Mouse (Mus musculus) heart, postnatal 10 days (tissue): ENCODE measurements at regions not wholly inside any gene's neighbourhood (a gene's known extent, or its start where the extent isn't known, plus 50 kb on each side); places are given as distances from the start of the nearest gene placed in this dataset.
A peak's percentile ranks its signal among the peaks of the same experiment; 100 is the strongest.

Experiments
- DNase-seq, 2 experiments: peaks; one replicate each; pipeline ENCODE4 v3.0.0; 2021
- intact Hi-C: fragments of 180-260 bp; cut with DNase I; formaldehyde crosslinking; loops from one replicate; pipeline ENCODE4 v1.15.1; 2025

GRCm38 (mm10) chr2:83224018-83224417 lies 280.6 kb downstream of the Fsip2 start:
- intact Hi-C loops, result no loop called here
- no peak for DNase-seq

GRCm38 (mm10) chr2:83226198-83226597 lies 282.8 kb downstream of the Fsip2 start:
- DNase-seq, result no peak
- intact Hi-C loops, result no loop called here

GRCm38 (mm10) chr2:83251173-83252101 lies 308.0 kb downstream of the Fsip2 start:
- DNase-seq, result no peak
- intact Hi-C loops, result no loop called here

- intact Hi-C loops, result no loop called here
- DNase-seq, result no peak
These were observed 313.4 kb downstream of the Fsip2 start for GRCm38 (mm10) chr2:83256811-83257321.

GRCm38 (mm10) chr2:83258613-83259012 lies 315.2 kb downstream of the Fsip2 start:
- no peak for DNase-seq

GRCm38 (mm10) chr2:83303515-83303914 lies 340.7 kb upstream of the Zc3h15 start:
- intact Hi-C loops, result no loop called here
- DNase-seq, result no peak

More at GRCm38 (mm10) chr2:83258613-83259012, 315.2 kb downstream of the Fsip2 start:
- intact Hi-C loops, result no loop called here

- DNase-seq, result no peak
- intact Hi-C loops, result loop anchor here (5.0 kb wide), 1 partner anchor 1270 kb away; no protein-coding TSS in a partner anchor
These were observed 312.0 kb upstream of the Zc3h15 start for GRCm38 (mm10) chr2:83332056-83332769.

GRCm38 (mm10) chr2:83332770-83333157 lies 311.5 kb upstream of the Zc3h15 start:
- peak in 1 of 2 experiments; percentile 2 for DNase-seq
- intact Hi-C loops, result loop anchor here (5.0 kb wide), 1 partner anchor 1270 kb away; no protein-coding TSS in a partner anchor

GRCm38 (mm10) chr2:83337364-83337763 lies 306.9 kb upstream of the Zc3h15 start:
- DNase-seq, result peak; percentile 31 to 38
- intact Hi-C loops, result no loop called here

- intact Hi-C loops, result no loop called here
- no peak for DNase-seq
These were observed 304.1 kb upstream of the Zc3h15 start for GRCm38 (mm10) chr2:83340168-83340567.
